Mouse (Mus musculus): ENCODE data around the gene H2-Ob. TPM values are rescaled to one million over a fixed set of nuclear protein-coding genes. Genes with fewer than 3 reads are reported as not detected.

Gene H2-Ob
- total and polyA plus RNA-seq, 2 experiments from 2014 or later = 0.13 to 0.42 TPM

DNA sequence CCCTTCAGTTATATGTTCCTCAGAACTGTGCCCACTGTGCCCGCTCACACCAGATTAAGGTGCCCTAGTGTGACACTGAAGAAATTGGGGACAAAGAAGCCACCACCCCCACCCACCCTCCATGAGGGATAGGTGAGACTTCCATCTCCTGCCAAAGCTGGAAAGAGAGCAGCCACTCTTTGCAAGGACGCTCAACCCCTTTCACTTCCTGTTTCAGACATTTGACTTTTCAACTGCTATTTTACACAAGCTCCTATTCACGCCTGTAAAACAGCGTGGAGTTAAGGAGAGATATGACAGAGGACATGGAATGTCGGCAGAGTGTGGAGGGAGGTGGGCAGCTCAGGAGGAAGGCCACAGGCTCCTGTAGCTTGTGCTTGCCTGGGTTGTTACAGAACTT lies 47.8 kb downstream of the H2-Ob start:
- WGBS = 85% methylated on average over 5 of the region's 5 CpGs

DNA sequence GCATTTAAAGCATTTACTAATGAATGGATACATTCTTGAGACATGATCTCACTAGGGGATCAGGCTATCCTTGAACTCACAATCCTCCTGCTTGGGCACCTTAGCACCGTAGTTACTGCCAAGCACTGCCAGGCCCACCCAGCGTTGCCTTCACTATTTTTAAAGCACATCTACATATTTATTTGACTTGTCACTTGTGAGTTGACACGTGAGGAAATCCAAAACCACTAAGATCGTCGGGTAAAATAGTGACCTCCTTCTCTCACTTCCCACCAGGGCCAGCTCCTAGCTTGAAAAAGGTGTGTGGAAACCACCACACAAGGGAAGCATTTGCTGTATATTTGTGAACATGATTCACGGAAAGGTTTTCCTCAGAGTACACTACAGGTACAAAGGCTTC lies 48.3 kb downstream of the H2-Ob start:
- WGBS = 76% methylated on average over 6 of the region's 6 CpGs
- no peak for ATAC-seq

More for the DNA sequence above, 47.8 kb downstream of the H2-Ob start:
- Histone ChIP-seq H3K4me2 (ENCODE audit: low read depth, low read length) (no peak overlapping the region), H3K9me3 (ENCODE audit: low read length) (no peaks in the 10 kb centered on the region), H3K36me3 (ENCODE audit: insufficient read depth, low read length) (no peaks in the 10 kb centered on the region), H3K4me1 (ENCODE audit: insufficient read depth, low read length) (no peaks in the 10 kb centered on the region), H3K9ac (replicated peaks; ENCODE audit: low read length) (no peak overlapping the region), H3K27ac (no peak overlapping the region), H3K4me3 (ENCODE audit: low read length) (no peak overlapping the region), H3K27me3 (ENCODE audit: insufficient read depth, low read length) (no peaks in the 10 kb centered on the region)
- ATAC-seq (no peak), DNase-seq (ENCODE audit: low spot score) (no peak)
- TF ChIP-seq CTCF (IDR thresholded peaks at IDR 0.05; ENCODE audit: low read depth) = no peak

DNA sequence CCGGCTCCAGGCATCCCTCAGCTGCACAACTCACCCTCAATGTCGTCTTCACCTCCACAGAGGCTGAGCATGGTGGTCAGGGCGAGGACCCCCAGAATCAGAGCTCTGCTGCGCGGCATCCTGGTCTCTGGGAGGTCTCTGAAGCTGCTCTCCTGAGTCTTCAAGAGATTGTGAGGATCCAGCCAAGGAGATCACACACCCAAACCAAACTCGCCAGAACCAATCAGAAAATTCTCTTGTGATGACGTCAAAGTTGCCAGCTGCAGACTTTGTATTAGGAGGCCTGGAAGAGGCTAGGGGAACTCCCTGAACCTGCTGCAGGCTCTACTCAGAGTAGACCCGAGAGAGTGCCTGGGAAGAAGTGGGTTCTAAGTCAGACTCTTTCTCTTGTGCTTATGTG lies 48.9 kb downstream of the H2-Ob start, which contains the start of gene H2-Aa:
H2-Aa (minus strand) TSS at position 176 of the 400 bp plus-strand sequence.
- ATAC-seq = peak; percentile 59; the same call in 1 of the 2 replicates
- Histone ChIP-seq H3K4me2 (ENCODE audit: low read depth, low read length) (no peak within 1 kb of the TSS), H3K4me3 (ENCODE audit: low read length) (no peak within 1 kb of the TSS), H3K4me1 (ENCODE audit: insufficient read depth, low read length) (no peaks in the 10 kb centered on the region), H3K9me3 (ENCODE audit: low read length) (no peaks in the 10 kb centered on the region), H3K27me3 (ENCODE audit: insufficient read depth, low read length) (no peaks in the 10 kb centered on the region), H3K9ac (replicated peaks; ENCODE audit: low read length) (no peak within 1 kb of the TSS), H3K36me3 (ENCODE audit: insufficient read depth, low read length) (no peaks in the 10 kb centered on the region), H3K27ac (no peak within 1 kb of the TSS)
- 17% methylated on average over 8 of the region's 8 CpGs for WGBS
- no peak for TF ChIP-seq CTCF (IDR thresholded peaks at IDR 0.05; ENCODE audit: low read depth)
- peak; percentile 71 for DNase-seq (ENCODE audit: low spot score)

More for the DNA sequence above, 48.3 kb downstream of the H2-Ob start:
- no peak overlapping the region for H3K4me3 ChIP-seq (ENCODE audit: low read length)
- H3K4me1 ChIP-seq (ENCODE audit: insufficient read depth, low read length) = no peaks in the 10 kb centered on the region
- no peaks in the 10 kb centered on the region for H3K36me3 ChIP-seq (ENCODE audit: insufficient read depth, low read length)
- H3K27ac ChIP-seq = no peak overlapping the region
- no peak for DNase-seq (ENCODE audit: low spot score)
- no peaks in the 10 kb centered on the region for H3K27me3 ChIP-seq (ENCODE audit: insufficient read depth, low read length)
- no peak overlapping the region for H3K4me2 ChIP-seq (ENCODE audit: low read depth, low read length)
- no peaks in the 10 kb centered on the region for H3K9me3 ChIP-seq (ENCODE audit: low read length)
- H3K9ac ChIP-seq (replicated peaks; ENCODE audit: low read length) = no peak overlapping the region
- TF ChIP-seq CTCF (IDR thresholded peaks at IDR 0.05; ENCODE audit: low read depth) = no peak

DNA sequence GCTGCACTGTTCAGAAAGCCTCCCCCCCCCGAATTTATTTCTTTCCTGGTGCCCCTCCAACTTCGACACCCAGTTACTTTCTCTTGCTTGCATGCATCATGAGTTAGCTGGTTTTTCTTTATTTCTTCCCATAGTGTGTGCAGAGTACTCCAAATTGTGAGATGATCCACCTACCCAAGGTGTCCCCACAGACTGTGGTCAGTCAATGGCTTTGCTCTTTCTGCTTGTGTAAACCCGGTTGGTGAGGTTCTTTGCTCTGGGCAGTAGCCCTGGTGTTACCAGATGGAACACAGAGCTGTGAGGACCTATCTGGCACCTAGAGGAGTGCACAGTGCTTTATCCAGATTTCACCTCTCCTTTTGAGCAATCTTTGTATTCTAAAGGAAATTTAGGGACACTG lies 49.4 kb downstream of the H2-Ob start:
- TF ChIP-seq CTCF (IDR thresholded peaks at IDR 0.05; ENCODE audit: low read depth) = no peak
- Histone ChIP-seq H3K27me3 (ENCODE audit: insufficient read depth, low read length) (no peaks in the 10 kb centered on the region), H3K27ac (no peak overlapping the region), H3K4me2 (ENCODE audit: low read depth, low read length) (no peak overlapping the region), H3K9ac (replicated peaks; ENCODE audit: low read length) (no peak overlapping the region), H3K4me3 (ENCODE audit: low read length) (no peak overlapping the region), H3K36me3 (ENCODE audit: insufficient read depth, low read length) (no peaks in the 10 kb centered on the region), H3K9me3 (ENCODE audit: low read length) (no peaks in the 10 kb centered on the region), H3K4me1 (ENCODE audit: insufficient read depth, low read length) (no peaks in the 10 kb centered on the region)
- 60% methylated on average over 3 of the region's 3 CpGs for WGBS
- DNase-seq (ENCODE audit: low spot score) (no peak), ATAC-seq (no peak)

DNA sequence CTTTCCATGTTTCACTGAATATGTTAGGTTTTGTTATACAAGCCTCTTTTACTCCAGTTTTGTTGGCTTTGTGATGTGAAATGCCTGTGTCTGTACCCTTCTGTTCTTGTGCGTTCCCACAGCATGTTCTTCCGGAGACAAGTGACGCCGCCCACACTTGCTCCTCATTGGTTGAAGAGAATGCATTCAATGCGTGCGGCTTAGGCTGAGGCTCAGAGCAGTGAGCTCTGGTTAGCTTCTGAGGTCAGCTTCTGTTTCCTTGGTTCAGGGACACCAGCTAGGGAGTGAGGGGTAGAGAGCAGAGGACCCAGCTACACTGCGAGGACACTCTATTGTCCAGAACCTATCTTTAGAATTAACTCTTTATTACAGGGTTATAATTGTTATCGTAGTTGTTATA lies 52.9 kb downstream of the H2-Ob start:
- WGBS = 14% methylated on average over 8 of the region's 8 CpGs
- Histone ChIP-seq H3K27me3 (ENCODE audit: insufficient read depth, low read length) (no peaks in the 10 kb centered on the region), H3K9me3 (ENCODE audit: low read length) (no peaks in the 10 kb centered on the region), H3K9ac (replicated peaks; ENCODE audit: low read length) (no peak overlapping the region), H3K4me3 (ENCODE audit: low read length) (no peak overlapping the region), H3K4me1 (ENCODE audit: insufficient read depth, low read length) (no peaks in the 10 kb centered on the region), H3K4me2 (ENCODE audit: low read depth, low read length) (no peak overlapping the region), H3K27ac (no peak overlapping the region), H3K36me3 (ENCODE audit: insufficient read depth, low read length) (no peaks in the 10 kb centered on the region)
- peak; percentile 90 for ATAC-seq
- peak; percentile 94 for DNase-seq (ENCODE audit: low spot score)
- no peak for TF ChIP-seq CTCF (IDR thresholded peaks at IDR 0.05; ENCODE audit: low read depth)

DNA sequence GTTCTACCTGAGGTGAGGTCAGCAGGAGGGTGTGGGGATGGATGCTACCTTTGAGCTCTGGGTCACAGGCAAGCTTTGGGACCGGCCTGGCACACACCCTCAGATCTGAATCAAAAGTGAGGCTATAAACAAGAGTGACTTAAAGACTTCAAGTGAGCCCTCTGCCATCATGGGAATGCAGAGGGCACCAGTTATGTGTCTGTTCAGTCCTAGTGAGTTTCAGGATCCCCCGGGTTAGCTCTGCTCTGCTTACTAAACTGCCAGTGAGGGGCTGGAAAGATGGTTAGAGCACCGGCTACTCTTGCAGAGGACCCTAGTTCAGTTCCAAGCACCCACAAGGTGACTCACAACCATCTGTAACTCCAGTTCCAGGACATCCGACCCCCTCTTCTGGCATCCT lies 53.9 kb downstream of the H2-Ob start:
- H3K36me3 ChIP-seq (ENCODE audit: insufficient read depth, low read length) = no peaks in the 10 kb centered on the region
- H3K4me3 ChIP-seq (ENCODE audit: low read length) = no peak overlapping the region
- TF ChIP-seq CTCF (IDR thresholded peaks at IDR 0.05; ENCODE audit: low read depth) = no peak
- ATAC-seq = no peak
- WGBS = 94% methylated on average over 4 of the region's 4 CpGs
- H3K4me1 ChIP-seq (ENCODE audit: insufficient read depth, low read length) = no peaks in the 10 kb centered on the region
- DNase-seq (ENCODE audit: low spot score) = no peak
- no peaks in the 10 kb centered on the region for H3K9me3 ChIP-seq (ENCODE audit: low read length)
- H3K9ac ChIP-seq (replicated peaks; ENCODE audit: low read length) = no peak overlapping the region
- H3K27me3 ChIP-seq (ENCODE audit: insufficient read depth, low read length) = no peaks in the 10 kb centered on the region
- H3K4me2 ChIP-seq (ENCODE audit: low read depth, low read length) = no peak overlapping the region
- H3K27ac ChIP-seq = no peak overlapping the region

DNA sequence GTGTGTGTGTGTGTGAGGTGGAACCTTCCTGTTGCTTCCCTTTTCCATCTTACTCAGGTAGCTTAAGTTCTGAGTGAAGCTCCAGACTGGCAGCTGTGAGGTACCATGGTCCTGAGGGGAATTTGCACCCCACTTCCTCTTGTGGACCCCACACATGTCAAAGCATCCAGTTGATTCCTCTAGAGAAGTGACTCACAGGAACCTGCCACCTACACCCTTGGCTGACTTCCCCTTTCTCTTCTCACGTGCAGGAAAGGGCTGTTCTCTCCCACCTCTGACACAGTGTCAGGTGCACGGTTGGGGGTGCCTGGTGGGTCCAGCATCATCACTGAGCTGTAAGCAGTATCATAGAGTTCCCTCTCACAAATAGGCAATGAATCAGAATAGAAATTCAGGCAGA lies 54.8 kb downstream of the H2-Ob start:
- Histone ChIP-seq H3K9ac (replicated peaks; ENCODE audit: low read length) (no peak overlapping the region), H3K27me3 (ENCODE audit: insufficient read depth, low read length) (no peaks in the 10 kb centered on the region), H3K27ac (no peak overlapping the region), H3K9me3 (ENCODE audit: low read length) (no peaks in the 10 kb centered on the region), H3K4me2 (ENCODE audit: low read depth, low read length) (no peak overlapping the region), H3K36me3 (ENCODE audit: insufficient read depth, low read length) (no peaks in the 10 kb centered on the region), H3K4me1 (ENCODE audit: insufficient read depth, low read length) (no peaks in the 10 kb centered on the region), H3K4me3 (ENCODE audit: low read length) (no peak overlapping the region)
- no peak for TF ChIP-seq CTCF (IDR thresholded peaks at IDR 0.05; ENCODE audit: low read depth)
- ATAC-seq = no peak
- WGBS = 74% methylated on average over 2 of the region's 2 CpGs
- DNase-seq (ENCODE audit: low spot score) = no peak

All from hindbrain, postnatal 0 days (tissue).